Mouse (Mus musculus): ENCODE results near the gene Klk1. TPM values are rescaled to one million over a fixed set of nuclear protein-coding genes. Genes with fewer than 3 reads are reported as not detected.
A peak's percentile ranks its signal among the peaks of the same experiment; 100 is the strongest.

The Klk1 gene
- polyA plus RNA-seq, 1 experiment from 2014 or later = not detected

GRCm38 (mm10) chr7:44257278-44257677 is 32.1 kb downstream of the Klk1 start, which contains the start of gene Acp4:
TSS of gene Acp4 (minus strand) at chr7:44257378.
- Histone ChIP-seq H3K27ac (no peak within 1 kb of the TSS), H3K4me1 (replicated peaks) (no peaks in the 10 kb centered on the region), H3K9ac (no peak within 1 kb of the TSS), H3K36me3 (peaks cover 14% of the 10 kb centered on the region), H3K4me2 (no peak within 1 kb of the TSS), H3K4me3 (replicated peaks) (no peak within 1 kb of the TSS), H3K27me3 (peaks cover 19% of the 10 kb centered on the region), H3K9me3 (replicated peaks) (no peaks in the 10 kb centered on the region)
- DNase-seq (no peak), ATAC-seq (ENCODE audit: low read depth) (no peak)
- 63% methylated on average over 4 of the region's 4 CpGs for WGBS (ENCODE audit: insufficient replicate concordance)

- no peak overlapping the region for H3K9ac ChIP-seq
- H3K4me3 ChIP-seq (replicated peaks) = no peak overlapping the region
- no peak overlapping the region for H3K27ac ChIP-seq
- 56% methylated on average over 6 of the region's 6 CpGs for WGBS (ENCODE audit: insufficient replicate concordance)
- peaks cover 41% of the 10 kb centered on the region for H3K27me3 ChIP-seq
- peaks cover 5% of the 10 kb centered on the region; the same call in 1 of the 2 replicates for H3K4me1 ChIP-seq (replicated peaks)
- ATAC-seq (ENCODE audit: low read depth) (no peak), DNase-seq (no peak)
- no peaks in the 10 kb centered on the region for H3K9me3 ChIP-seq (replicated peaks)
- H3K4me2 ChIP-seq = no peak overlapping the region
- no peaks in the 10 kb centered on the region for H3K36me3 ChIP-seq
Measured at GRCm38 (mm10) chr7:44260410-44260809, 35.2 kb downstream of the Klk1 start.

- WGBS (ENCODE audit: insufficient replicate concordance) = 43% methylated on average over 5 of the region's 5 CpGs
- peaks cover 5% of the 10 kb centered on the region; the same call in 1 of the 2 replicates for H3K4me1 ChIP-seq (replicated peaks)
- no peak within 1 kb of the TSS for H3K4me3 ChIP-seq (replicated peaks)
- no peak within 1 kb of the TSS for H3K4me2 ChIP-seq
- peaks cover 41% of the 10 kb centered on the region for H3K27me3 ChIP-seq
- no peak within 1 kb of the TSS for H3K9ac ChIP-seq
- H3K36me3 ChIP-seq = no peaks in the 10 kb centered on the region
- DNase-seq = no peak
- no peaks in the 10 kb centered on the region for H3K9me3 ChIP-seq (replicated peaks)
- no peak for ATAC-seq (ENCODE audit: low read depth)
- no peak within 1 kb of the TSS for H3K27ac ChIP-seq
Measured at GRCm38 (mm10) chr7:44261147-44261546, 36.0 kb downstream of the Klk1 start, which contains the start of gene Gm15517. TSS of gene Gm15517 (plus strand) at chr7:44261447.

GRCm38 (mm10) chr7:44262791-44263643 is 37.9 kb downstream of the Klk1 start:
- no peak overlapping the region for H3K9ac ChIP-seq
- H3K4me3 ChIP-seq (replicated peaks) = peak overlapping the region; percentile 14; the same call in 1 of the 2 replicates
- ATAC-seq (ENCODE audit: low read depth) (peak; percentile 46; the same call in 1 of the 2 replicates), DNase-seq (peak; percentile 81)
- H3K27ac ChIP-seq = no peak overlapping the region
- no peaks in the 10 kb centered on the region for H3K9me3 ChIP-seq (replicated peaks)
- H3K4me1 ChIP-seq (replicated peaks) = peaks cover 5% of the 10 kb centered on the region; the same call in 1 of the 2 replicates
- H3K4me2 ChIP-seq = no peak overlapping the region
- peaks cover 52% of the 10 kb centered on the region for H3K27me3 ChIP-seq
- 4% methylated on average over 34 of the region's 34 CpGs for WGBS (ENCODE audit: insufficient replicate concordance)
- H3K36me3 ChIP-seq = no peaks in the 10 kb centered on the region

- Histone ChIP-seq H3K27ac (no peak overlapping the region), H3K36me3 (no peaks in the 10 kb centered on the region), H3K9me3 (replicated peaks) (no peaks in the 10 kb centered on the region), H3K27me3 (peaks cover 40% of the 10 kb centered on the region), H3K9ac (no peak overlapping the region), H3K4me3 (replicated peaks) (no peak overlapping the region), H3K4me2 (no peak overlapping the region), H3K4me1 (replicated peaks) (peaks cover 3% of the 10 kb centered on the region; the same call in 1 of the 2 replicates)
- no peak for DNase-seq
- WGBS (ENCODE audit: insufficient replicate concordance) = 68% methylated on average over 11 of the region's 11 CpGs
- ATAC-seq (ENCODE audit: low read depth) = no peak
Measured at GRCm38 (mm10) chr7:44268117-44268516, 43.0 kb downstream of the Klk1 start.

- Histone ChIP-seq H3K9ac (no peak overlapping the region), H3K4me2 (no peak overlapping the region), H3K4me1 (replicated peaks) (no peaks in the 10 kb centered on the region), H3K27ac (no peak overlapping the region), H3K9me3 (replicated peaks) (no peaks in the 10 kb centered on the region), H3K4me3 (replicated peaks) (no peak overlapping the region), H3K36me3 (no peaks in the 10 kb centered on the region), H3K27me3 (peaks cover 36% of the 10 kb centered on the region)
- ATAC-seq (ENCODE audit: low read depth) (no peak), DNase-seq (no peak)
- WGBS (ENCODE audit: insufficient replicate concordance) = 47% methylated on average over 2 of the region's 2 CpGs
Measured at GRCm38 (mm10) chr7:44269397-44269796, 44.2 kb downstream of the Klk1 start.

- 56% methylated on average over 2 of the region's 2 CpGs for WGBS (ENCODE audit: insufficient replicate concordance)
- DNase-seq (no peak), ATAC-seq (ENCODE audit: low read depth) (no peak)
- H3K4me3 ChIP-seq (replicated peaks) = no peak overlapping the region
- no peak overlapping the region for H3K4me2 ChIP-seq
- H3K27me3 ChIP-seq = peaks cover 39% of the 10 kb centered on the region
- H3K9me3 ChIP-seq (replicated peaks) = no peaks in the 10 kb centered on the region
- H3K9ac ChIP-seq = no peak overlapping the region
- no peaks in the 10 kb centered on the region for H3K4me1 ChIP-seq (replicated peaks)
- no peaks in the 10 kb centered on the region for H3K36me3 ChIP-seq
- H3K27ac ChIP-seq = no peak overlapping the region
Measured at GRCm38 (mm10) chr7:44271309-44271708, 46.1 kb downstream of the Klk1 start.

- H3K4me2 ChIP-seq = no peak overlapping the region
- ATAC-seq (ENCODE audit: low read depth) (no peak), DNase-seq (no peak)
- H3K9me3 ChIP-seq (replicated peaks) = no peaks in the 10 kb centered on the region
- H3K27ac ChIP-seq = no peak overlapping the region
- 60% methylated on average over 7 of the region's 7 CpGs for WGBS (ENCODE audit: insufficient replicate concordance)
- H3K9ac ChIP-seq = no peak overlapping the region
- peaks cover 32% of the 10 kb centered on the region for H3K27me3 ChIP-seq
- no peaks in the 10 kb centered on the region for H3K4me1 ChIP-seq (replicated peaks)
- no peak overlapping the region for H3K4me3 ChIP-seq (replicated peaks)
- H3K36me3 ChIP-seq = no peaks in the 10 kb centered on the region
Measured at GRCm38 (mm10) chr7:44272546-44272945, 47.4 kb downstream of the Klk1 start.

GRCm38 (mm10) chr7:44273446-44273845 is 48.3 kb downstream of the Klk1 start:
- ATAC-seq (ENCODE audit: low read depth) (no peak), DNase-seq (no peak)
- no peaks in the 10 kb centered on the region for H3K36me3 ChIP-seq
- no peak overlapping the region for H3K4me3 ChIP-seq (replicated peaks)
- H3K9me3 ChIP-seq (replicated peaks) = no peaks in the 10 kb centered on the region
- no peak overlapping the region for H3K27ac ChIP-seq
- peaks cover 23% of the 10 kb centered on the region for H3K27me3 ChIP-seq
- no peak overlapping the region for H3K9ac ChIP-seq
- H3K4me2 ChIP-seq = no peak overlapping the region
- no peaks in the 10 kb centered on the region for H3K4me1 ChIP-seq (replicated peaks)
- WGBS (ENCODE audit: insufficient replicate concordance) = 48% methylated on average over 7 of the region's 7 CpGs

- Histone ChIP-seq H3K4me1 (replicated peaks) (no peaks in the 10 kb centered on the region), H3K4me2 (no peak overlapping the region), H3K27ac (no peak overlapping the region), H3K36me3 (no peaks in the 10 kb centered on the region), H3K9ac (no peak overlapping the region), H3K4me3 (replicated peaks) (no peak overlapping the region), H3K27me3 (peaks cover 20% of the 10 kb centered on the region), H3K9me3 (replicated peaks) (no peaks in the 10 kb centered on the region)
- 28% methylated on average over 11 of the region's 11 CpGs for WGBS (ENCODE audit: insufficient replicate concordance)
- ATAC-seq (ENCODE audit: low read depth) (no peak), DNase-seq (no peak)
Measured at GRCm38 (mm10) chr7:44274096-44274495, 48.9 kb downstream of the Klk1 start.

GRCm38 (mm10) chr7:44275546-44275945 is 50.4 kb downstream of the Klk1 start:
- H3K4me1 ChIP-seq (replicated peaks) = no peaks in the 10 kb centered on the region
- ATAC-seq (ENCODE audit: low read depth) = no peak
- no peak overlapping the region for H3K4me3 ChIP-seq (replicated peaks)
- WGBS (ENCODE audit: insufficient replicate concordance) = 62% methylated on average over 3 of the region's 3 CpGs
- H3K9me3 ChIP-seq (replicated peaks) = no peaks in the 10 kb centered on the region
- DNase-seq = no peak
- no peak overlapping the region for H3K9ac ChIP-seq
- H3K4me2 ChIP-seq = no peak overlapping the region
- H3K27me3 ChIP-seq = peaks cover 20% of the 10 kb centered on the region
- no peak overlapping the region for H3K27ac ChIP-seq
- no peaks in the 10 kb centered on the region for H3K36me3 ChIP-seq
